Mouse (Mus musculus): Measurements from ENCODE around the gene Rai1. TPM values are rescaled to one million over a fixed set of nuclear protein-coding genes. Genes with fewer than 3 reads are reported as not detected.

Gene Rai1
- total RNA-seq (2021), result 10 to 100 TPM; 27.7 to 37.6 TPM
- long read RNA-seq, experiment 1, full-length matches to known transcripts, result 6 of 20 reads
- long read RNA-seq, experiment 1, partial matches to known transcripts, result 9 of 20 reads
- long read RNA-seq, experiment 1, other reads (novel, unspliced or antisense), result 5 of 20 reads
- long read RNA-seq, experiment 2, full-length matches to known transcripts, result 2 of 9 reads
- long read RNA-seq, experiment 2, partial matches to known transcripts, result 5 of 9 reads
- long read RNA-seq, experiment 2, other reads (novel, unspliced or antisense), result 2 of 9 reads

DNA sequence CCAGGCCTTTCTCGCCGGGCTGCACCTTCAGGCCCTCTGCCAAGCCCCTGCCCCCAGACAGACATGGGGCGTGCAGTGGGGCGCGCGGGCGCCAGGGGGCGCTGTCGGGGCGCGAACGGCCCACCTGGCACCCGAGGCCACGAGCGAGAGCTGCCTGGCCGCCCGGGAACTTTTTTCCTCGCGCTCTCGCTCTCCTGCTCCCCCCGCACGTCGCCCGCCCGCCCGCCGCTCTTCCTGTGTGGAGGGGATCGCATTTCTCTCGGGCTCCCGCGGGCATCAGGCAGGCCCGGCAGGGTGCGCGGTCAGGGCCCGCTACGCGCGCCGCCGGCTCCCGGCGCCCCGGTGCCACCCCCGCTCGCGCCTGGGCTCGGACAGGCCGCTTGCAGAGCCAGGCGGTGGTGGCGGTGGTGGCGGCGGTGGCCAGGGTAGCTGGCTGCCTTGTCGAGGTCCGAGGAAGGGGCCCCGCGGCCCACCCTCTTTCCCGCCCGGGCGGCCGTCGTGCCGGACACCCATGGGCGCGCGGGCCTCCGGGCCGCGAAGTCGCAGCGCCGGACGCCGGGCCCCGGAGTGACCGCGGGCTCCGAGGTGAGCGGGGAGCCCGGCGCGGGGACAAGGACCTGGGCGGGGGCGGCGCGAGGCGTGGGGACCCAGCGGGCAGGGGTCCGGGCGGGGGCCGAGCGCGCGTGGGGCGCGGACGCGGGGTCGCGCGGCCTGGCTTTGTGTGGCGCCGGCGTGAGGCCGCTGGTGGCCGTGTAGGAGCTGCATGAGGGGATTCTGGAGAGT, at the start of gene Rai1:
TSS of gene Rai1 (plus strand) at position 204 of the 783 bp plus-strand sequence.
- peak; percentile 95 for DNase-seq

- no peak for DNase-seq
Observed at GRCm38 (mm10) chr11:60056520-60056919, 48.3 kb upstream of the Rai1 start.

GRCm38 (mm10) chr11:60057987-60058386, 46.8 kb upstream of the Rai1 start:
- DNase-seq, result no peak

- DNase-seq, result no peak
Observed at GRCm38 (mm10) chr11:60058441-60058840, 46.4 kb upstream of the Rai1 start.

DNA sequence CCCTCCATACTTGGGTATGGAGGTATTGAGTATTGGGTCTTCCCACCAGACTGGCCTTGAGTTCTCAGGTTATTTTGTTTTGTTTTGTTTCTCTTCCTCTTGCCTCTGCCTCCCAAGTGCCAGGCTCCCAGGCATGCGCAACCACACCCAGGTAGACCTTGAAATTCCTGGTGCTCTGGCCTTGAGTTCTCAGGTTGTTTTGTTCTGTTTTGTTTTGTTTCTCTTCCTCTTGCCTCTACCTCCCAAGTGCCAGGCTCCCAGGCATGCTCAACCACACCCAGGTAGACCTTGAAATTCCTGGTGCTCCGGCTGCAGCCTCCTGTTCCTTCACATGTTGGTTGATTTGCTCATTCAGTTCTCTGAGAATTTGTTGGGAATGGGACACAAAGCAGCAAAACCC, 44.8 kb upstream of the Rai1 start:
- DNase-seq, result no peak

- no peak for DNase-seq
Observed at GRCm38 (mm10) chr11:60061504-60062006, 43.3 kb upstream of the Rai1 start.

- DNase-seq, result no peak
Observed at GRCm38 (mm10) chr11:60065267-60065666, 39.5 kb upstream of the Rai1 start.

DNA sequence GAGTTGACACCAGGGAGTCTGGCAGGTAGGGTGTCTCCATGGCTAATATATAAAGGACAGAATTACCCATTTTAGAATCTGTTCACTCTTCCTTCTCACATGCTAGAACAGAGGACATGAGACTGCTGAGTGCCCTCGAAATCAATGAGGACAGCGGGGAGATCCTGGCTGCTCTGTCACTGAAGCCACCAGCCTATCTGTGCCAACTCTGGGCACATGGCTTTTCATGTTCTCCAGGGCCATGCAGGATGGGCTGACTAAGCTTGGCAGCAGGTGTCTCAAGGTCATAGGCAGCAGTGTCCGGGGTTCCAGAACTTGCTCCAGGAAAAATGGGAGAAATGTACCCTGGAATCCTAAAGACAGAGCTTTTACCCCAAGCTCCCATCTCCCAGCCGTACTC, 37.2 kb upstream of the Rai1 start:
- DNase-seq, result no peak

DNA sequence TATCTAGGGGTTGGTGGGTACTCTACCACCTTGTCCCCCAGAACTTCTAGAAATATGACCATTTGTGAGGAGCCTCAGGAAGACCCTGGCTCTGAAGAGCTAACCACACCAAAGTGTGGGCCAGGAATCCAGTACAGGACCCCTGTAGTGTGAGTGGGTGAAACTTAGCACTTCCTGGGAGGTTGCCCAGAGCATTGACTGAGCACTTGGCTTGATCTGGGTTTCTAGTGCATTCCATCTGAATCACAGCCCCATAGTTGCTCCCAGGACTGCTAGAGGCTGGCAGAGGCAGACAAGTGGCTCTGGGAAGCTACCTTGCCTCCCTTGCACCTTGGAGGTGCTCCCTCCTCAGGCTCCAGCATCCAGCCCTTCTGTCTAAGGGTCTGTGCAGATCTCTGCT, 36.2 kb upstream of the Rai1 start:
- no peak for DNase-seq

GRCm38 (mm10) chr11:60070599-60070998, 34.2 kb upstream of the Rai1 start:
- peak; percentile 60 for DNase-seq

- DNase-seq, result no peak
Observed at GRCm38 (mm10) chr11:60071221-60071620, 33.6 kb upstream of the Rai1 start.

DNA sequence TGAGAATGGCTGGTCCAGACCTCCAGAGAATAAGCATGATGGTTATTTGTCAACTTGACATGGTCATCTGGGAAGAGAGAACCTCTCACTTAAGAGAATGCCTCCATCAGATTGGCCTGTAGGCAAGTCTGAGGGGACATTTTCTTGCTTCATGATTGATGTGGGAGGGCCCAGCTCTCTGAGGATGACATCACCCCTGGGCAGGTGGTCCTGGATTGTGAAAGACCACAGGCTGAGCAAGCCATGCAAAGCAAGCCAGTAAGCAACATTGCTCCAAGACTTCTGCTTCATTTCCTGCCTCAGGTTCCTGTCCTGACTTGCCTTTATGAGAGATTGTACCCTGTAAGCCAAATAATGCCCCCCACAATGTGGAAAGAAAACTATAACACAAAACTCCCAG, 31.7 kb upstream of the Rai1 start:
- DNase-seq, result no peak

DNA sequence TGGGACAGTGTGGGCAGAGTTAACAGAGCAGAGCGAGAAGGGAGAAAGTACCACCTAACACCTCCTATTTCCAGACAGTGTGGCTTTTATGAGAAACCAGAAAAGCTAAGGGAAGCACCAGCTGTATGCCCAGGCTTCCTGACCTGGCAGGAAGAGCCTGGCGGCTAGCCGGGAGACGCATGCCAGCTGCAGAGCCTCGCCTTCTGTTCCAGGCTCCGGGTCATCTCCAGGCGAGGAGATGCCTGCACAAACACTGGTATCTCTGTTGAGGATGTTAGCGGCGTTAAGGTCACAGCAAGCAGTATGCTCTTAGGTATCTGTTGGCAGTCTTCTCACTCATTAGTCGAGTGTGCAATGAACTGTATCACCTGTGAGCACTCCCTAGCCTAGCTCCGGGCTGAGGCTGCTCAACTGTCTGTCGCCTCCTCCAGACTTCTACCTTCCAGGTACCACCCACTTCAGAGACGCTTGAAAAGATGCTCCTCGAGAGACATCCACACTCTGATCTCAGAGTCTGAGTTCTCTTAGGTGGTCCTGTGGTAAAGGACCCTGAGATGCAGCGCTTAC, 30.8 kb upstream of the Rai1 start:
- DNase-seq, result peak; percentile 66

- no peak for DNase-seq
Observed at GRCm38 (mm10) chr11:60076183-60076582, 28.6 kb upstream of the Rai1 start.

- peak; percentile 72 for DNase-seq
Observed at GRCm38 (mm10) chr11:60076790-60077189, 28.0 kb upstream of the Rai1 start.

GRCm38 (mm10) chr11:60084589-60084988, 20.2 kb upstream of the Rai1 start:
- DNase-seq, result peak; percentile 47

DNA sequence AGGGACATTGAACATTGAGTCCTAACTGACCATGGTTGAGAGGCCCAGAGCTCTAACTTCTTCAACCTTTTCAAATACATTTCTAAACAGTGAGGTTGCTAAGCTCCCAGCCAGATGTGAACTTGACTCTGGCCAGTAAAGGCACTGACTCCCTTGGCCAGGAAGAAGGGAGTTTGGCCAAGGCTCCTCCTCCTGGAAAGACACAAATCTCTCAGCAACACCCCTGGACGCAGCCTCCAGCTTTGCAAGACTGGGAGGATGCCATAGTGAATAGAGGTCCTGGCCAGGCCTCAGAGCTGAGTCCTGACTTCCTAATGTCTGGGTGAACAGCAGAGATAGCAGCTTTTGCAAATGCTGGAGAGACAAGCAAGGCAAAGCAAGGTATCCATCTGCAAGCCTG, 18.1 kb upstream of the Rai1 start:
- peak; percentile 37 for DNase-seq

DNA sequence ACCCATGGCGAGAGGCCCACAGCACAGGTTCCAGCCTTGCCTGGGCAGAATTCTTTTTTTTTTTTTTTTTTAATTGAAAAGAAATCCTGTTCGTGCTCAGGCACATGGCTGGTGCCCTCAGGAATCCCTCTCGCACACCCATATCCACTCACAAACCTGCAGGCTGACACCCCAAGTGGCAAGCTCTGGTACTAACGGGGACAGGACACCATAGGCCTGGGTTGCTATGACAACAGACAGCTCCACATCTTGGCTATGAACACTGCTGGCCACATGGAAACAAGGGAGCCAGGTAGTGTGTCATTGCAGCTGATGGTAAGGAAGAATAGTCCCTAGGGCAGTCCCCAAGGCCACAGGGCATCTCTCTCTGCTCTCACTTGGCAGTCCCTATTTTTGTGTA, 15.9 kb upstream of the Rai1 start:
- DNase-seq, result no peak

DNA sequence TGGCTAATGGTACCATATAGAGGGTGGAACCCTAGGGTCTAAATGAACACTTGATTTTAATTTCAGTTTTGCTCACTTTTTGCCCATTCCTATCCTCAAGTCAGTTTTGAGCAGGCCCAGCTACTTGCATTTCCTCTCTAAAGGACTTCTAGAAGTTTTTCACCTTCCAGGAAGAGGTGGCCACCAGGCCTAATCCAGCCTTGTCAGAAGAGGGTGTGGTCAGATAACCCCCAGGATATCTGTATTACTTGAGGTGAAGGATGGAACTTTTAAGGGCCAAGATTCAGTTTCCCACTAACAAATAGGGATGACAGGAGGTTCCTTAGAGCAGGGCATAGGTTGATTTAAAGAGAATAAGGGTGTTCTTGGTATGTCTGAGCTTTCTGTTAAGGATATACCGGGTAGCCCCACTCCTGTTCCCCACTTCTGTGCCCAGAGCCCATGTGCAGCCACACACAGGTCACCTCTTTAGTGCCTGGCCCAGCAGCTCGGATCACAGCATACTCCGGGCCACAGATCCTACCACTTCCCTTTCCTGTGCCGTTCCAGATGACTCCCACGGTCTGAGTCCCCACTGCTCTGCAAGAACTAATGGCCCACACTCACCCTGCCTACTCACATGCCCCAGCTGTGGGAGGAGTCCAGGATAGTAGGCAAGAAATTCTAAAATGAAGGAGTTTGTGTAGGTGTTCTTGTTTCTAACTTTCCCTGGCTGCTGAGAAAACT, 14.0 kb upstream of the Rai1 start:
- no peak for DNase-seq

DNA sequence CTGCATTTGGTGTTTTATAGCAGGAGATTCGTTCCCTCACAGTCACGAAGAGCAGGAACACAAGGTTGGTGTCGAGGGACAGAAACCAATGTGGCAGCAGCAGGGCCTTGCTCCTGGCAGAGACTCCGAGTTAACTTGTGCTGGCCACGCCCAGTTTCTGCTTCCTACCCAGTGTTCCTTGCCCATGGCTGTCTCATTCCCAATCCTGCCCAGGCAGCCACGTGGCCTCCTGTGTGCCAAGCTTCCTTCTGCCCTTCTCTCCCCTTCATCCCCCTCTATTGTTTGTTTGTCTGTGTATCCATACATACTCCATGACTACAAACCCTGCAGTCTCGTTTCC, 13.4 kb upstream of the Rai1 start:
- DNase-seq, result no peak

DNA sequence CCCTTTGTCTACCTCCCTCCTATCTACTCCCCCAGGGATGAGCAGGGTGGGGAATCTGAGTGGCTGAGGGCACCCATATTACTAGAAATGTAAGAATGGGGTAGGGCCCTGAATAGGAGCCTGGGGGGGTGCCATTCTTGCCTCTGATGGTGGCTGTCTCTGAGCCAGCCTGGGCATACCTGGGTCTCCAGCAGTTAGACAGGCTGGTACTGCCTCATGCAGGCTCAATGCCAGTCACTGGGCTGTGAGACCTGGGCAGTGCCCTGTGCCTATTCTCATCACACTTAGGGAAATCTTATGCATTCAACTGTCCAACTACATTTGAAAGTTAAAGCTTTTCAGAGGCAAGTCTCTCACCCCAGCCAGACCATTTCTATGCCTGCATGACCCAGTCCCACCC, 11.6 kb upstream of the Rai1 start:
- DNase-seq, result no peak

GRCm38 (mm10) chr11:60093984-60094587, 10.7 kb upstream of the Rai1 start:
- DNase-seq, result no peak

Measured in gastrocnemius, postnatal 10 days (tissue).